Mouse (Mus musculus): ENCODE results near the gene Capzb.

GRCm38 (mm10) chr4:139145156-139145555 is 47.5 kb upstream of the Capzb start:
- TF ChIP-seq POLR2A (IDR thresholded peaks at IDR 0.05; ENCODE audit: insufficient read depth, low read depth, low read length), result no peak
- TF ChIP-seq CTCF (IDR thresholded peaks at IDR 0.05; ENCODE audit: insufficient read depth, low read depth, low read length), result peak; percentile 24; the same call in 1 of the 2 replicates

Data from olfactory bulb, adult 2 months (tissue).